Mouse (Mus musculus): Measurements from ENCODE around the gene Pabpn1l.
"Not testable (repeated sequence)": the region's sequence is repeated elsewhere in the genome, so short reads cannot be mapped to it uniquely, and the experiment has no call there.

Pabpn1l gene

GRCm38 (mm10) chr8:122574667-122575251 is 47.8 kb downstream of the Pabpn1l start:
- peak in 1 of 2 experiments; percentile 32 for DNase-seq

GRCm38 (mm10) chr8:122574264-122574663 is 48.3 kb downstream of the Pabpn1l start:
- no peak for DNase-seq

DNA sequence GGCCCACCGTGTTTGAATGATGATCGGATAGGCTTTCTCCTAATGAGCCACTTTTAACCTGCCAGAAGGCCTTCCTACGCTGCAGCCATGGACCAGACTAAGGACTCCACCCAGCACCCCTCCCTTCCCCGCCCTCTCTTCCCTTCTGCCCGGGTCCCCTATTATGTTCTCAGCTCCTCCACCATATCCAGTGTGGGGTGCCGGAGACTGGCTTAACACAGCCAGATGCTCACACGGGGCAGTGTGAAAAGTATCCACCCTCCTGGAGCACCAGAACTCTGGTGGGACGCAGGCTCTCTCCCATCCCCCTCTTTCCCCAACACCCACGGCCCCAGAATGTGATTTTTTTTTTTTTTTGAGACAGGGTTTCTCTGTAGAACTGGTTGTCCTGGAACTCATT is 49.0 kb downstream of the Pabpn1l start:
- no peak for DNase-seq

DNA sequence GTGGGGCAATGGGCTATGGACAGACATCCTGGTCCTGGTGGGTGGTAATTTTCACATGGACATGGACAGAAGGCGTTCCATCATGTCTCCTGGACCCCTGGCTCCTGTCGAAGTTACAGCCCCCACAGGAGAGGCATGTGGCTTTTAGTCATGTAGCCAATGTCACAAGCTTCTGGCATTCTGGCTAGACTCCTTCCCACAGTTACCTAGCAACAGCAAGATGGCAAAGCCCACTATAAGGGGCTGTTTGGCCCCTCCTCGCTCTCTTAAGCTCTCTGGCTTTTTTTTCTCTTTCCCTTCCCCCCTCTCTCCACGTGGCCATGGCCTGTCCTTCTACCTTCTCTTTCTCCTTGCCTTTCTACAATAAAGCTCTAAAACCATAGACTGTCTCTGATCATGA is 49.4 kb downstream of the Pabpn1l start:
- DNase-seq = not testable (repeated sequence)

DNA sequence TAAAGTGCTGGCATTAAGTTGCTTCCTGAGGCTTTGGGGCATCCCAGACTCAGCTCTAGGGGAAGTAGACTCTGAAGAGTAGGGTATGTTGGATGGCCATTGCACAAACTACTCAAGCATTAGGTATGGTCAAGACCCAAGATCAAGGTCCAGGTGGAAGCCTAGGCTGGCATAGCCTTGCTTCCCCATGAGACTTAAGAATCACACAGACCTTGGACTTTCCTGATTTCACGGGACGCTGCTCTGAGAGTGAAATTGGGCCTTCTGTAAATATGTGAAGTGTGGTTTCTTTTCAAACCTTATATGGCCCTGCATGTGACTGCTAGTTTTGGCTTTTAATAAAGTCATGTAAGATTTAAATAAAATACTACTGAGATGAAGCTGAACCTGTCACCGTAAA is 49.8 kb downstream of the Pabpn1l start:
- no peak for DNase-seq

GRCm38 (mm10) chr8:122571750-122572267 is 50.7 kb downstream of the Pabpn1l start:
- no peak for DNase-seq

DNA sequence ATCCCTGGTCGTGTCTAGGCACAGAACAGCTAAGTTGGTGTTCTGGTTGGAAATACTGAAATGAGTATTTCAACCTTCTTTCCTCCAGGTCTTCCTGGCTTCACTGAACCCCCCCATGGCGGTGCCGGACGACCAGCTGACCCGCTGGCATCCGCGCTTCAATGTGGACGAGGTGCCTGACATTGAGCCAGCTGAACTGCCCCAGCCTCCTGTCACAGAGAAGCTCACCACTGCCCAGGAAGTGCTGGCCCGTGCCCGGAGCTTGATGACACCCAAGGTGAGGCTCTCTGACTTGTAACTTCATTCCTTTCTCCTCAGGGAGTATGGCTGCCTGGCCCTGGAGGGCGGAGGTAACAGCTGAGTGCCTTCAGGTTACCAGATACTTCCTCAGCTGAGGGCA is 51.4 kb downstream of the Pabpn1l start:
- DNase-seq = no peak

DNA sequence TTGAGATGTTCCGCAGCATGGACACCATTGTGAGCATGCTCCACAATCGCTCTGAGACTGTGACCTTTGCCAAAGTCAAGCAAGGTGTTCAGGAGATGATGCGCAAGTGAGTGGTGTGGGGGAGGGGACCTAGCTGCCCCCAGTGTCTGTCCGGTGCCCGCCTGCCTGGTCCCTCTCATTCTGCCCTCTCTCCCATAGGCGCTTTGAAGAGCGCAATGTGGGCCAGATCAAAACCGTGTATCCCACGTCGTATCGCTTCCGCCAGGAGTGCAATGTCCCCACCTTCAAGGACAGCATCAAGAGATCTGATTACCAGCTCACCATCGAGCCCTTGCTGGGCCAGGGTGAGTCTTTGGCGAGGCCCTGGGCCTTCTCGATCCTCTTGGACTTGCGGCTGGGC is 52.5 kb downstream of the Pabpn1l start:
- DNase-seq = no peak

Data from kidney, postnatal 4 days (tissue).